Mouse (Mus musculus): ENCODE measurements around the gene Dnaaf5. TPM values are rescaled to one million over a fixed set of nuclear protein-coding genes. Genes with fewer than 3 reads are reported as not detected.

Gene Dnaaf5
- polyA plus RNA-seq, 1 experiment from 2014 or later: 2.4 TPM

DNA sequence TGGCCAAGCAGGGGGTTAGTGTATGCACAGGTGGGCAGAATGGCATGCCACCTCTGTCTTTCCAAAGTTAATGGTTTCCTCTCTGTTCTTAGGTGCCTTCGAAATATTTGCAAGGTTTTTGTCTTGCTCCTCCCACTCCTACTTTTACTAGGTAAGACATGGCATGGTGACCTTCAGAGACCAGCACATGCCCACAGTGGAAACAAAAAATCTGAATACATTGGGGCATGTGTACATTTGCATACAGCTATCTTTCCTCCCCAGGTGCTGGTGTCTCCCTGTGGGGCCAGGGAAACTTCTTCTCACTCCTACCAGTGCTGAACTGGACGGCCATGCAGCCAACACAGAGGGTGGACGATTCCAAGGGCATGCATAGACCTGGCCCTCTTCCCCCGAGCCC lies 84.4 kb downstream of the Dnaaf5 start:
- H3K9me3 ChIP-seq (replicated peaks): no peaks in the 10 kb centered on the region
- ATAC-seq (ENCODE audit: insufficient read depth): no peak
- H3K36me3 ChIP-seq (replicated peaks): peaks cover 100% of the 10 kb centered on the region
- no peaks in the 10 kb centered on the region for H3K27me3 ChIP-seq
- H3K4me3 ChIP-seq (replicated peaks): no peak overlapping the region
- H3K9ac ChIP-seq: no peak overlapping the region
- H3K4me2 ChIP-seq: no peak overlapping the region
- H3K4me1 ChIP-seq (replicated peaks): peaks cover 17% of the 10 kb centered on the region
- no peak overlapping the region for H3K27ac ChIP-seq (replicated peaks)
- WGBS (ENCODE audit: insufficient replicate concordance): 80% methylated on average over 4 of the region's 4 CpGs

Other genes with a start within 250 kb of the Dnaaf5 start
- 1.6 and 3.0 TPM in 2 replicates for gene Pdgfa, start 152.9 kb upstream of the Dnaaf5 start, polyA plus RNA-seq (2015; fragmentation: Nextera tagmentation; extraction: Ambion mirVana)
- 1.0 and 1.1 TPM in 2 replicates for gene Prkar1b, start 222 bp upstream of the Dnaaf5 start, polyA plus RNA-seq (2015; fragmentation: Nextera tagmentation; extraction: Ambion mirVana)
- 20.0 and 21.9 TPM in 2 replicates for gene Sun1, start 50.4 kb downstream of the Dnaaf5 start, polyA plus RNA-seq (2015; fragmentation: Nextera tagmentation; extraction: Ambion mirVana)
- 107 and 109 TPM in 2 replicates for gene Get4, start 102.1 kb downstream of the Dnaaf5 start, polyA plus RNA-seq (2015; fragmentation: Nextera tagmentation; extraction: Ambion mirVana)
- 4.3 and 5.2 TPM in 2 replicates for gene Adap1, start 175.4 kb downstream of the Dnaaf5 start, polyA plus RNA-seq (2015; fragmentation: Nextera tagmentation; extraction: Ambion mirVana)
- gene Cox19, start 201.2 kb downstream of the Dnaaf5 start, polyA plus RNA-seq (2015; fragmentation: Nextera tagmentation; extraction: Ambion mirVana): 44.3 and 49.3 TPM in 2 replicates
- gene Cyp2w1, start 202.4 kb downstream of the Dnaaf5 start, polyA plus RNA-seq (2015; fragmentation: Nextera tagmentation; extraction: Ambion mirVana): not detected in 2 replicates
- 25.0 and 26.4 TPM in 2 replicates for gene Gpr146, start 227.5 kb downstream of the Dnaaf5 start, polyA plus RNA-seq (2015; fragmentation: Nextera tagmentation; extraction: Ambion mirVana)